Mouse (Mus musculus) lung, adult 2 months (tissue): ENCODE data around the gene Grk5.

ENCODE experiments used
- CTCF ChIP-seq: fragments of 200-500 bp; IDR thresholded peaks from 2 replicates; pipeline ENCODE4 v1.5.1; 2011; ENCODE audit warnings: mild to moderate bottlenecking, low read length, control low read depth; ENCODE audit not compliant: insufficient read depth
- POLR2A ChIP-seq: fragments of 200-500 bp; IDR thresholded peaks from 2 replicates; pipeline ENCODE4 v1.6.1; 2011; ENCODE audit warnings: low read depth, mild to moderate bottlenecking, control low read depth, low read length, borderline replicate concordance; ENCODE audit errors: extremely low read depth

DNA sequence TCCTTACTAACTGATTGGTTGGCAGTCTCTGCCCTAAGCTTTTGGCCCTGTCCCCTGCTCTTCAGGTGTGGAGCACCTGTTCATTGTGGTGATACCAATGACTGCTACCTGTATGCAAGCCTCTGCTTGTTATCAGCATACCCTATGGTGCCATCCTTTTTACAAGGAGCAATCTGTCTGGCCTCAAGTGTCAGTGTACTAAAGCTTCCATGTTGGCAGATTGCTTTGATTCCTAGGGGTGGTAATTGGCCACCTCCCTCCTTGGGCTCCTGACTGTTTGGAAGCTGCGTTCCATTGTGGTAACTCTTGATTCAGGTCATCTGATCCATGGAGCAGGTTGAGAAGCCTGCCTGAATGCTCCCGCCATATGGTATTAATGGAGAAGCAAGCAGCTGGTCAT lies 65.6 kb downstream of the Grk5 start:
- TF ChIP-seq POLR2A: no peak
- no peak for TF ChIP-seq CTCF
